In the genomic region with DNA sequence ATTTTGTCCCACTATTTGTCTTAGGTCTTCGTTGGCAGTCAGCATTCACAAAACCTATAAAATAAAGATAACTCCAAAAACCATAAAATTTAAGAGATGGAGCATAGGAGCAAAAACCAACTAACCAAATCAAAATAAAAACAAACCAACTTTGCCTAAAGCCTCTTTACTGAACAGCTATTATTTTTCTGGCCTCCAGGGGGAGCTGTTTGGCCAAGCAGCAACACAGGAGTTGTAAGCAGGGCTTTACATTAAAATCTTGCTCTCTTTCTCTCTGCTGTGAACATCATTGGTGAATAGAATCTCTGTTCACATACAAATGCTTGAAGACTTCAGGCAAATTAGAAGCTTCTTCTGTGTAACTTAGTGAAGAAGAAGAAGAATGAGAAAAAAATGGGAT, we compare ENCODE assay signal across 8 mouse cellular contexts. TPM values are rescaled to one million over a fixed set of nuclear protein-coding genes. Genes with fewer than 3 reads are reported as not detected.
A peak's percentile ranks its signal among the peaks of the same experiment; 100 is the strongest.
DNase-seq lines count a peak whose midpoint lies in the region; ATAC-seq and TF ChIP-seq lines count a peak whose summit lies in the region.

No protein-coding gene starts in this region.

- H3K36me3 ChIP-seq in spleen, adult 2 months (ENCODE audit: control insufficient read depth, insufficient read depth, low read length), result no peaks in the 10 kb centered on the region
- H3K36me3 ChIP-seq in forebrain, embryonic 13.5 days (ENCODE audit: poor library complexity, severe bottlenecking), result no peaks in the 10 kb centered on the region

- no peaks in the 10 kb centered on the region for H3K9me3 ChIP-seq in forebrain, embryonic 13.5 days (replicated peaks)

- no peak overlapping the region for H3K9ac ChIP-seq in forebrain, embryonic 13.5 days

- WGBS in spleen, adult 2 months, result 13% methylated on average over 1 of the region's 1 CpGs
- WGBS in forebrain, embryonic 13.5 days, result 3% methylated on average over 1 of the region's 1 CpGs

- H3K4me3 ChIP-seq in spleen, adult 2 months (ENCODE audit: extremely low read depth, insufficient read depth, insufficient read length), result no peak overlapping the region
- H3K4me3 ChIP-seq in forebrain, embryonic 13.5 days, result no peak overlapping the region

- no peak overlapping the region for H3K4me2 ChIP-seq in forebrain, embryonic 13.5 days

- no peaks in the 10 kb centered on the region for H3K27me3 ChIP-seq in spleen, adult 2 months (ENCODE audit: control insufficient read depth, insufficient read depth, low read length)
- H3K27me3 ChIP-seq in forebrain, embryonic 13.5 days, result peaks cover 8% of the 10 kb centered on the region; the same call in 1 of the 2 replicates

- no peak overlapping the region for H3K27ac ChIP-seq in spleen, adult 2 months (ENCODE audit: insufficient read depth, low read length)
- H3K27ac ChIP-seq in forebrain, embryonic 13.5 days, result no peak overlapping the region

- DNase-seq in heart, postnatal 14 days, result peak; percentile 19 to 59
- DNase-seq in heart, adult 11 months, result no peak
- DNase-seq in spleen, adult 2 months (ENCODE audit: low read depth in 1 of 2, low spot score in 2 of 2), result no peak
- DNase-seq in spleen, adult 12 weeks (ENCODE audit: low spot score), result no peak
- DNase-seq in adrenal gland, postnatal 36 days, result peak; percentile 17 to 63
- DNase-seq in heart, postnatal 4 days, result peak; percentile 49

- intact Hi-C loops in heart, postnatal 14 days (cut with DNase I), result loop anchor here (5.0 kb wide), 1 partner anchor 671 kb away; no protein-coding TSS in a partner anchor

- H3K4me1 ChIP-seq in spleen, adult 2 months (ENCODE audit: control insufficient read depth, insufficient read depth, insufficient read length), result no peaks in the 10 kb centered on the region
- H3K4me1 ChIP-seq in forebrain, embryonic 13.5 days, result peaks cover 4% of the 10 kb centered on the region

- TF ChIP-seq CTCF in spleen, adult 2 months (IDR thresholded peaks at IDR 0.05; ENCODE audit: extremely low read depth, insufficient read depth, insufficient read length, insufficient replicate concordance), result peak; percentile 45; the same call in 1 of the 2 replicates

- no peak for TF ChIP-seq POLR2A in spleen, adult 2 months (IDR thresholded peaks at IDR 0.05; ENCODE audit: low read depth, low read length)

- peak; percentile 44; the same call in 1 of the 2 replicates for ATAC-seq in neutrophil, adult 5-6 weeks (ENCODE audit: extremely low read depth, insufficient number of reproducible peaks, low FRiP score, poor library complexity, severe bottlenecking)
- ATAC-seq in forebrain, embryonic 13.5 days, result no peak

RNA-seq across cellular contexts. Expression of a gene that starts 5.1 kb away (rescaled TPM):
- total RNA-seq in heart, postnatal 14 days (2021), result 10 to 100 TPM; 54.0 to 56.2 TPM
- polyA plus RNA-seq in spleen, adult 2 months (2012; rRNA removed), result 3.0 and 3.4 TPM in 2 replicates
- total RNA-seq in adrenal gland, postnatal 36 days (2021), result 10 to 100 TPM; 17.1 to 19.3 TPM
- total RNA-seq in heart, postnatal 4 days (2021), result 10 to 100 TPM; 33.9 to 39.6 TPM
- 2.6 and 9.6 TPM in 2 replicates for total RNA-seq in neutrophil, adult 5-6 weeks (2017)
- 43.9 and 45.2 TPM in 2 replicates for polyA plus RNA-seq in forebrain, embryonic 13.5 days (2015; fragmentation: Nextera tagmentation; extraction: Ambion mirVana)

Comparison
In these comparisons a context has a peak if more than half of its experiments do, and no peak if none do; other contexts are left out.
1. DNase-seq: peak in heart, postnatal 14 days (2 of 2), adrenal gland, postnatal 36 days (2 of 2) and heart, postnatal 4 days (single experiment); none in heart, adult 11 months (single experiment), spleen, adult 2 months (0 of 2) and spleen, adult 12 weeks (single experiment).